Mouse (Mus musculus) Muller cell, postnatal 12 days (primary cell): Measurements from ENCODE around the gene Ube4a.
A peak's percentile ranks its signal among the peaks of the same experiment; 100 is the strongest.

ENCODE experiments used
- DNase-seq: peaks from one replicate; pipeline ENCODE4 v3.0.0-alpha.2; 2015; ENCODE audit errors: inconsistent ontology term

Ube4a gene

GRCm38 (mm10) chr9:44903856-44904255 is 61.5 kb downstream of the Ube4a start:
- peak; percentile 50 for DNase-seq

DNA sequence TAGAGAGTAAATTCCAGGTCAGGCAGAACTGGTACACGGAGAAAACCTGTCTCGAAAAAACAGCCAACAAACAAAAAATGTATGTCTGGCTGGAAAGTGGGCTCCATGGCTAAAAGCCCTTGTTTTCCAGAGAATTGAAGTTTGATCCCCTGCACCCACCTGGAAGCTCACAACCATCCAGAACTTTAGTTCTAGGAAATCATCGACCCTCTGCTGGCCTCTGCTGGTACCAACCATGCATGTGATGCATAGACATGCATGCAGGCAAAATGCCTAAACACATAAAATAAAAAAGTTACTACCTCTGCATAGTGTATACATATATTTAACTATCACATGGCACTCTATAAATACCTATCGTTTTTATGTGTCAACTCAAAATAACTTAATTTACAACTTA is 65.0 kb downstream of the Ube4a start:
- DNase-seq, result no peak

DNA sequence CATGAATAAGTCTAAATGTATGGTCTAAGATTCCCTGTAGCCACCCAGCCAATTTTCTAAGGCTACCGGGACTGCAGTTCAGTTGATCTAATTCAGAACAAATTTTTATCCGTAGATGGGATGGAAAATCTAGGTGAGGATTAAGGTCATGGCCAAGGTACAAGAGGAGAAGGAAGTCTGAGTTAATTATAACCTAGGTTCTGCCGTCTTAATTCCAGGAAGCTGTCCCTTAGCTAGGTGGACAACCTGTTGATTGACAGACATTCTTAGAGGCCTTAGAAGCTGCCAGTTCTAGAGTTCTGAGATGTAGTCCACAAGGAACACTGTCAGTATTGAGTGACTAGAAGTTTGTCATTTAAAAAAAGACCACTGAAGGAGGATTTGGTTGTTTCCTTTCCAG is 65.7 kb downstream of the Ube4a start:
- DNase-seq, result no peak

DNA sequence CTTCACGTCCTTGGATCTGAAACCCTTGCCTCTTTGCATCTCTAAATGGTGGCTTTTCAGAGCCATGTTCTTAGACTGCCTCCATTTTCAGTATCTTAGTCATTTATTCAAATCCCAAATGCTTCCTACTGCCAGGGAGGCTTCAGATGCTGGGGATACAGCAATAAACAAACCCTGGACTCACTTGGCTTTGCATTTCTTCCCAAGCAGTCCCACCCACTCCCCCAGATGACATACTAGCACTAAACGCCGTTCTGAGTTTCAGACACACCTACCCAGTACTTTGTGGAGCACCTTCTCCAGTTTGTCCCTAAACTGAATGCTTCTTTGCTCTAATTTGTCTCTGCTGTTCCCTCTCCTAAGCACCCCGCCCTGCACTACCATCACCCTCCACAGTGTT is 68.4 kb downstream of the Ube4a start:
- no peak for DNase-seq

DNA sequence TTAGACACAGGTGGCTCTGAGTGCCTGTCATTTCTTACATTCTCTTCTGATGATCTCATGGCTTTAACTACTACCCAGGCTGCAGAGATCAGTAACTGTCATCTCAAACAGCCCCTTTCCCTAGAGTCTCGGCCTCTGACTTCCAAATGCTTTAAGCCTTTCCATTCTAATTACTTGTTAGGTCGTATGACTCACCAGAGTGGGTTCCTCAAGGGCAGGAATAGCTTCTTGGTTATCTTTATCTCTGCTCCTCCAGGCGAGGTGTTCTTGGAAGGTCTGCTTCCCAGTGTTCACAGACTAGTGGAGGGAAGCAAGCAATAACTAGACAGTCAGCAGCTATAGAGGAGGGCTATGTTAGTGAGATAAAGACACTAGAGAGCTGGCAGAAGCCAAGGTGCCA is 72.7 kb downstream of the Ube4a start:
- peak; percentile 51 for DNase-seq

DNA sequence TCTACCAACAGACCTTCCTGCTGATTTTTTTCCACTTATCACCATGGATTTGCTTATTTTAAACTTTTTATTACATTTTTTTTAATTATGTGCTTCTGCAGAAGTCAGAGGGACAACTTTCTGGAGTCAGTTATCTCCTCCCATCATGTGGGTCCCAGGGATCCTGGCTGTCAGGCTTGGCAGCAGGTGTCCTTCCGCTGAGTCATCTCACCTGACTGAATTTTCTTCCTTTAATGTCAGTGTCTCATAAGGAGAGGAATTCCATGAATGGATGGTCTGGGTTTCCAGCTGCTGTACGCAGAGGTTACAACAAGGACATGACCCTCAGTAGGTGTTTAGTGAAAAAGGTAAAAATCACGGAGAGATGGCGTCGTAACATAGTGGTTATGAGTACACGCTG is 74.2 kb downstream of the Ube4a start:
- no peak for DNase-seq

- DNase-seq, result no peak
These were observed 75.3 kb downstream of the Ube4a start for GRCm38 (mm10) chr9:44890122-44890521.

- DNase-seq, result no peak
These were observed 77.2 kb downstream of the Ube4a start for GRCm38 (mm10) chr9:44888114-44888624.

DNA sequence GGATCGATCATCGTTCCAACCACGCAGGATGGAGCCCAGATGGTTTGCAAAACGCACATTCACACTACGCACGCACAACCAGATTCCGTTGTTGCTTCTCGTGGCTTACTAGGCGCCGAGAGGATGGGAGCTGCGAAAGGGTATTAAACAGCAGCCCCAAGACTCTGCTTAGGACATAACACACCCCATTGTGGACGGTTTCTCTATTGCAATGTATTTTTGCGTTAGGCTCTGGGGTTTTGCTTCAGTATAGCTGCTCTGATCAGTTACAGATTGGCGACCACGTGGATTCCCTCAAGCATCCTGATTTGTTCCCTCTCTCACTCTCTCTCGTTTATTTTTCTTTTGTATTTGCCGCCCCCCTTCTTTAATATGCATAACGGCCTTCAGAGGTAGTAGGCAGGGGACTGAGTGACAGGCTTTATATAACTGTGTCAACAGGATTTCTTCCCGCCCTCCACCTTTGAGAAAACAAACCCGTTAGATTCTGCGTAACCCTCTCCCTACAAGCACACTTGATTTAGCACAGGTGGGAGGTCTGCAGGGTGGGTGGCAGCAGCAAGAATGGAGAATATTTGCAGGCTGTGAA is 82.3 kb downstream of the Ube4a start:
- DNase-seq, result no peak

DNA sequence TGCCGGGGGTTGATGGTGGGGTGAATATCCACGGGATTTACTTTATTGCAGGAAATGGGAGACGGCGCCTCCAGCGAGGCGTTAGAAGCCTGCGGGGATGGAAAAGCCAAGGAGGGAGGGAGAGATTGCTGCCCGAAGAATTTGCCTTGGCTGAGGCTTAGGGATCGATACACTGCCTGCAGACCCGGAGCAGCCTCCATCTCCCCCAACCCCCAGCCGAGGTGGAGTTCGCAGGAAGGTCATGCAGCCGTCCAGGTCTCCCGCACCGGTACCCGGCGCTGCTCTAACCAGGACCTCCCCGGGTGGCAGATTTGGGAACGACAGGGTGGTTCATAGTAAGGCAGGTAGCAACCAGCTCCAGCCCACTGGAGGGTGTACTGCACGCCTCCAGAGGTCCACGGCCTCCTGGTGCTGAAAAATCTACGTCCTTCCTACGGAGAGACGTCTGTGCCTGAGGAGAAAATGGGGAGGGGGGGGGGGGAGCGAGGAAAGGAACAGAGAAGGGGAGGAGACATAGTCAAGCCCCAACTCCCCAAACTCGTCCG is 82.9 kb downstream of the Ube4a start:
- DNase-seq, result peak; percentile 59

- peak; percentile 79 for DNase-seq
These were observed 83.4 kb downstream of the Ube4a start for GRCm38 (mm10) chr9:44881941-44882435.

DNA sequence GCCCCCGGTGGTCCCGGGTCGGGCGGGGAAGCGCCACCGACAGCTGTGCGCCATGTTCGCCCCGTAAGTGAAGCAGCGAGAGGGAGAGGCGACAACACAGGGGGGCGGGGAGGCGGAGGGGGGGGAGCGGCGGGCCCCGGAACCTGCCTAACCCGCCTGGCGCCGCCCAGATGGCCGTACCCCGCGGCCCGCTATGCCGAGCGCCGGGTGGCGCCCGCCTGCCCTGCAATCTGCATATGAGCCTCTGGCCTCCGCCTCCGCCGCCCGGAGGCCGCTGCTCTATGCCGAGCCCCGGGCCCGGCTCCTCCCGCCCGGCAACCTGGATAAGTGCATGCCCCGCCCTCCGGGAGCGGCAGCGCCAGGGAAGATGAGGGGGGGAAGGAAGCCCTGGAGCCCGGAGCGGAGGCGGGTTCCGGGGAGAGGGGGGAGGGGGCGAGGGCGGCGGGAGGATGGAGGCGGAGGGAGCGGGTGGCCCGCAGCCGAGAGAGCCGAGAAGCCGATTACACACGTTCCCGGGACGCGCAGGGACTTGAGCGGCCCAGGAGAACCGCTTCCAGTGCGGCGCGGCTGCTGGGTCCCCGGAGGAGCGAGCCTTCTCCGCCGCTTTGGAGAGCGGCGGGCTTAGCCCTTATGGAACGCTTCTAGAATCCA is 84.1 kb downstream of the Ube4a start, which contains the start of gene Kmt2a:
TSS of gene Kmt2a (minus strand) at position 76 of the 651 bp plus-strand sequence.
- peak; percentile 100 for DNase-seq

DNA sequence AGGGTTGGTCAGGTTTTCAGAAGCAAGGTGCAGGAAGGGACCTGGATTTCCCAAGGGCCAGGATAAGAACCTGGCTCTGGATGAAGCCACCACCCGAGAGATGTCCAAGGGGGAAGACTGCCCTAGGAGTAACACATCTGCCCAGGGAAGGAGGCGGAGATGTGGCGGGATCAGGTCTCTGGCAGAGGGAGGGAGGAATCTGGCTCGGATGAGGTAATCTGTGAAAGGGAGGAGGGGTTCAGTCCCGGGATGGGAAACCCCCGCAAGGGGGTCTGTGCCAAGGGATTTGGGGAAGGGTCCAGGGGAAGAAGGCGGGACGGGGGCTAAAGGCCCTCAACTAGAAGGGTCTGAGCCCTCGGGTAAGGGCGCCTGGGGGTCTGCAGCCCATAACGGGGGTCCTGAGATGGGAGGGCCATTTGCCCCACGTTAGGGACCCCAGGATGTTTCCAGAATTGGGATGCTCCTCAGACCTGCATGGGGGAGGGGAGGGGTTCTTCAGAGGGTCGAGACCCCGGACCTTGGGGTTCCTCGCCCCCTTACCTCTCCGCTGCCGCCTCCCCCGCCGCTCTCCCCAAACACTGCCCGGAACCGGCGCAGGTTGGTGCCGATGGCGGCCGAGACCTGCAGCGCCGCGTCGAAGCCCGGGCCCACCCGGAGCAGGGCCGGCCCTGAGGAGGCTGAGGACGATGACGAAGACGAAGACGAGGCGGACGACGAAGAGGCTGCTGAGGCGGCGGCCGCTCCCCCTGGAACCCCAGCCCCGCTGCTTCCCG is 84.9 kb downstream of the Ube4a start:
- DNase-seq, result peak; percentile 24

- peak; percentile 40 for DNase-seq
These were observed 85.6 kb downstream of the Ube4a start for GRCm38 (mm10) chr9:44879694-44880271.

DNA sequence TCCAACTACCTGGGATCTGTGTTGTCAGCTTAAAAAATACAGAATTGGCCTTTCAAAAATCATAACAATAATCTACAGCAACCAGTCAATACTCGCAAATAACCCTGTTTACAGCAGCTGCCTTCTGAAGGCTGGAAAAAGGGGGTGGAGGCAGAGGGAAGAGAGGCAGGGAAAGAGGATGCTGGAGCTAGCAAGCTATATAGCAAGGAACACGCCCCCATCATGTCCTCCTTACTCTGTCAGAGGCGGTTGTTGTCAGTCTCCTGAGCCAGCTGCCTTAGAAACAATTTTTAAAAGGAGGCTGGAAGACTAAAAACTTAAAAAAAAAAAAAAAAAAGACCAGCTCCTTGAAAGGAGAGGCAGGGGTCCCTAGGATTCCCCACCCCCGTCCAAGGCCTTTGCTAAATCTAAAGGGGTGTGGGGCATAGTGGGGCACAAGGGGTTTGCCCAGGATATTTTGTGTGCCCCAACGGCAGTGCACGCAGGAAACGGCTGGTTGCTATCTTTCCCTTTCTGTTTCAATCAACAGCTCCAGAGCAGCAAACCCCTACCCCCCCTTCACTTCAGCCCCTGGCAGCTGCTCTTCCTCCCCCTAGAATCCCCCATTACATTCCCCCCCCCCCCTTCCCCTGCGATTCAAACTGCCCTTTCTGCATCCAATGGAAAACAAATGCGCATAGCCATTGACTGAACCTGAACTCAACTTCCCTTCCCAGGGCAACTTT is 86.5 kb downstream of the Ube4a start:
- DNase-seq, result no peak

- no peak for DNase-seq
These were observed 87.7 kb downstream of the Ube4a start for GRCm38 (mm10) chr9:44877686-44878085.

GRCm38 (mm10) chr9:44875476-44875875 is 89.9 kb downstream of the Ube4a start:
- peak; percentile 75 for DNase-seq

DNA sequence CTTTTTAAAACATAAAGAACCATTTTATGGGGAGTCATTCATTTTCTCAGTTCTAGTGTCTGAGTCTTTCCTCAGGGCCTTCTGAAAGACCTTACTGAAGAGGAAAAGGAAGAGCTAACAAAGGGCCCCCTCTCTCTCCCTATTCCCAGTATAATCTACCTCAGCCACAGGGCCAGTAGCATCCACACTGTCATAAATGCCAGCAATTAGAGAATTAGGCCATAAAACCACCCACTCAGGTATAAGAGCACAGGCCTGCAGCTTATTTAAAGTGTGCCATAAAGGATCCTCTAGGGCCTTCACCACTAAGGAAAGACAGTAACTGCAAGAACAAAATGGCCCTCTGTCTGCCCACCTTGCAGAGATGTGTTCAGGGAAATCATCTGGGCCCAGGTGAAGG is 91.2 kb downstream of the Ube4a start:
- DNase-seq, result no peak

DNA sequence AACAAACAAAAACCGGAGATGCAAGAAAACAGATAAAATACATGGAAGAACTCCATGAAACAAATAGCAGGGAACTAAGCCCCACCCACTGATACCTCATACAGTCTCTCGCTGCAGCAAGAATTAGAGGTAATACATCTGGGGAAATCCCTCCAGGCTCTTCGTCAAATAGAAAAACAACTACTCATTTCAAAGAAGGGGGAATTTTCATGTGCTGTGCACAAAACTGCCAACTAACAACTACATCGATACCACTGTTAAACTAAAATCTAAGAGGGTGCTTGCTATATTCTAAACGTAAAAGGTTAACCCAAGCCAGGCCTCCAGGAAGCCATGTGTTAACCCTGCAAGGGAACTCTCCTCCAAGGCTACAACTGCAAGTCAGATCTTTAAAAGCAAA is 91.7 kb downstream of the Ube4a start:
- DNase-seq, result no peak
